Mouse (Mus musculus) brain, embryonic 14.5 days (tissue): Measurements from ENCODE around the gene Prlh.

Experiments
- CTCF ChIP-seq: fragments of 200-500 bp; IDR thresholded peaks from 2 replicates; pipeline ENCODE4 v1.5.1; 2012; ENCODE audit warnings: inconsistent platforms, mild to moderate bottlenecking, moderate library complexity, borderline replicate concordance; ENCODE audit not compliant: insufficient read depth, insufficient read length; ENCODE audit errors: extremely low read depth
- POLR2A ChIP-seq: fragments of 200-500 bp; IDR thresholded peaks from 2 replicates; pipeline ENCODE4 v1.6.1; 2012; ENCODE audit warnings: mild to moderate bottlenecking, inconsistent platforms, borderline replicate concordance; ENCODE audit not compliant: poor library complexity, insufficient read depth, insufficient read length, severe bottlenecking; ENCODE audit errors: extremely low read depth

- TF ChIP-seq POLR2A: no peak
- TF ChIP-seq CTCF: no peak
These were observed 44.2 kb downstream of the Prlh start for GRCm38 (mm10) chr1:90997136-90997535.
